Mouse (Mus musculus): ENCODE results near the gene Vmn1r89. TPM values are rescaled to one million over a fixed set of nuclear protein-coding genes. Genes with fewer than 3 reads are reported as not detected.
A peak's percentile ranks its signal among the peaks of the same experiment; 100 is the strongest.

Vmn1r89 gene
- total RNA-seq (2014; fragmentation: Nextera tagmentation) = not detected in 2 replicates
- not detected in 2 replicates for total RNA-seq (2017)

GRCm38 (mm10) chr7:13212720-13213119, at the start of gene Vmn1r89:
Vmn1r89 (plus strand) TSS chr7:13213020.
- no peak for ATAC-seq (replicated peaks; ENCODE audit: low FRiP score, low TSS enrichment, poor library complexity, severe bottlenecking)

- ATAC-seq (replicated peaks; ENCODE audit: low FRiP score, low TSS enrichment, poor library complexity, severe bottlenecking) = 0 out of 2 replicates have a peak, but pooled peaks have one; percentile 26
Observed at GRCm38 (mm10) chr7:13260746-13261700, 48.2 kb downstream of the Vmn1r89 start.

- ATAC-seq (replicated peaks; ENCODE audit: low FRiP score, low TSS enrichment, poor library complexity, severe bottlenecking) = no peak
Observed at GRCm38 (mm10) chr7:13263851-13264250, 51.0 kb downstream of the Vmn1r89 start.

- no peak for ATAC-seq (replicated peaks; ENCODE audit: low FRiP score, low TSS enrichment, poor library complexity, severe bottlenecking)
Observed at GRCm38 (mm10) chr7:13264396-13264795, 51.6 kb downstream of the Vmn1r89 start.

GRCm38 (mm10) chr7:13268749-13269260, 56.0 kb downstream of the Vmn1r89 start:
- ATAC-seq (replicated peaks; ENCODE audit: low FRiP score, low TSS enrichment, poor library complexity, severe bottlenecking) = no peak

GRCm38 (mm10) chr7:13269394-13269793, 56.6 kb downstream of the Vmn1r89 start:
- no peak for ATAC-seq (replicated peaks; ENCODE audit: low FRiP score, low TSS enrichment, poor library complexity, severe bottlenecking)

Other genes with a start within 250 kb of the Vmn1r89 start
- gene Zfp324, start 247.2 kb upstream of the Vmn1r89 start, total RNA-seq (2014; fragmentation: Nextera tagmentation) = 3.7 and 4.3 TPM in 2 replicates
- 3.1 and 7.7 TPM in 2 replicates for gene Zfp324, start 247.2 kb upstream of the Vmn1r89 start, total RNA-seq (2017)
- gene Zfp446, start 235.2 kb upstream of the Vmn1r89 start, total RNA-seq (2014; fragmentation: Nextera tagmentation) = 6.1 and 9.0 TPM in 2 replicates
- 1.6 and 1.9 TPM in 2 replicates for gene Zfp446, start 235.2 kb upstream of the Vmn1r89 start, total RNA-seq (2017)
- gene Slc27a5, start 214.8 kb upstream of the Vmn1r89 start, total RNA-seq (2014; fragmentation: Nextera tagmentation) = not detected in 2 replicates
- gene Slc27a5, start 214.8 kb upstream of the Vmn1r89 start, total RNA-seq (2017) = not detected in 2 replicates
- 654 and 831 TPM in 2 replicates for gene Trim28, start 213.9 kb upstream of the Vmn1r89 start, total RNA-seq (2014; fragmentation: Nextera tagmentation)
- 556 and 566 TPM in 2 replicates for gene Trim28, start 213.9 kb upstream of the Vmn1r89 start, total RNA-seq (2017)
- gene Zbtb45, start 203.0 kb upstream of the Vmn1r89 start, total RNA-seq (2014; fragmentation: Nextera tagmentation) = 14.0 and 30.8 TPM in 2 replicates
- gene Zbtb45, start 203.0 kb upstream of the Vmn1r89 start, total RNA-seq (2017) = 5.1 and 9.2 TPM in 2 replicates
- 159 and 192 TPM in 2 replicates for gene Chmp2a, start 178.2 kb upstream of the Vmn1r89 start, total RNA-seq (2014; fragmentation: Nextera tagmentation)
- 142 and 150 TPM in 2 replicates for gene Chmp2a, start 178.2 kb upstream of the Vmn1r89 start, total RNA-seq (2017)
- gene Ube2m, start 174.7 kb upstream of the Vmn1r89 start, total RNA-seq (2014; fragmentation: Nextera tagmentation) = 222 and 267 TPM in 2 replicates
- gene Ube2m, start 174.7 kb upstream of the Vmn1r89 start, total RNA-seq (2017) = 106 and 110 TPM in 2 replicates
- gene Mzf1, start 158.3 kb upstream of the Vmn1r89 start, total RNA-seq (2014; fragmentation: Nextera tagmentation) = 0.62 and 3.9 TPM in 2 replicates
- 0.47 and 1.3 TPM in 2 replicates for gene Mzf1, start 158.3 kb upstream of the Vmn1r89 start, total RNA-seq (2017)
- not detected in 2 replicates for gene Vmn1r85, start 117.8 kb upstream of the Vmn1r89 start, total RNA-seq (2014; fragmentation: Nextera tagmentation)
- not detected in 2 replicates for gene Vmn1r85, start 117.8 kb upstream of the Vmn1r89 start, total RNA-seq (2017)
- gene Vmn1r86, start 93.1 kb upstream of the Vmn1r89 start, total RNA-seq (2014; fragmentation: Nextera tagmentation) = not detected in 2 replicates
- not detected in 2 replicates for gene Vmn1r86, start 93.1 kb upstream of the Vmn1r89 start, total RNA-seq (2017)
- not detected in 2 replicates for gene Vmn1r87, start 72.9 kb upstream of the Vmn1r89 start, total RNA-seq (2014; fragmentation: Nextera tagmentation)
- gene Vmn1r87, start 72.9 kb upstream of the Vmn1r89 start, total RNA-seq (2017) = not detected in 2 replicates
- gene Vmn1r88, start 53.5 kb upstream of the Vmn1r89 start, total RNA-seq (2014; fragmentation: Nextera tagmentation) = 0.25 TPM in 1 of 2 replicates, not detected in the other
- not detected in 2 replicates for gene Vmn1r88, start 53.5 kb upstream of the Vmn1r89 start, total RNA-seq (2017)
- gene Lig1, start 64.3 kb downstream of the Vmn1r89 start, total RNA-seq (2014; fragmentation: Nextera tagmentation) = 164 and 210 TPM in 2 replicates
- gene Lig1, start 64.3 kb downstream of the Vmn1r89 start, total RNA-seq (2017) = 125 and 135 TPM in 2 replicates
- gene Zswim9, start 65.7 kb downstream of the Vmn1r89 start, total RNA-seq (2014; fragmentation: Nextera tagmentation) = 5.9 and 6.3 TPM in 2 replicates
- 1.7 and 5.9 TPM in 2 replicates for gene Zswim9, start 65.7 kb downstream of the Vmn1r89 start, total RNA-seq (2017)
- 10.9 and 11.4 TPM in 2 replicates for gene Pla2g4c, start 111.6 kb downstream of the Vmn1r89 start, total RNA-seq (2014; fragmentation: Nextera tagmentation)
- 11.5 and 13.6 TPM in 2 replicates for gene Pla2g4c, start 111.6 kb downstream of the Vmn1r89 start, total RNA-seq (2017)
- not detected in 2 replicates for gene Cabp5, start 185.1 kb downstream of the Vmn1r89 start, total RNA-seq (2014; fragmentation: Nextera tagmentation)
- not detected in 2 replicates for gene Cabp5, start 185.1 kb downstream of the Vmn1r89 start, total RNA-seq (2017)
- gene Bsph1, start 237.8 kb downstream of the Vmn1r89 start, total RNA-seq (2014; fragmentation: Nextera tagmentation) = not detected in 2 replicates
- not detected in 2 replicates for gene Bsph1, start 237.8 kb downstream of the Vmn1r89 start, total RNA-seq (2017)

Data from megakaryocyte-erythroid progenitor cell, adult 5-6 weeks (primary cell).